In the genomic region with DNA sequence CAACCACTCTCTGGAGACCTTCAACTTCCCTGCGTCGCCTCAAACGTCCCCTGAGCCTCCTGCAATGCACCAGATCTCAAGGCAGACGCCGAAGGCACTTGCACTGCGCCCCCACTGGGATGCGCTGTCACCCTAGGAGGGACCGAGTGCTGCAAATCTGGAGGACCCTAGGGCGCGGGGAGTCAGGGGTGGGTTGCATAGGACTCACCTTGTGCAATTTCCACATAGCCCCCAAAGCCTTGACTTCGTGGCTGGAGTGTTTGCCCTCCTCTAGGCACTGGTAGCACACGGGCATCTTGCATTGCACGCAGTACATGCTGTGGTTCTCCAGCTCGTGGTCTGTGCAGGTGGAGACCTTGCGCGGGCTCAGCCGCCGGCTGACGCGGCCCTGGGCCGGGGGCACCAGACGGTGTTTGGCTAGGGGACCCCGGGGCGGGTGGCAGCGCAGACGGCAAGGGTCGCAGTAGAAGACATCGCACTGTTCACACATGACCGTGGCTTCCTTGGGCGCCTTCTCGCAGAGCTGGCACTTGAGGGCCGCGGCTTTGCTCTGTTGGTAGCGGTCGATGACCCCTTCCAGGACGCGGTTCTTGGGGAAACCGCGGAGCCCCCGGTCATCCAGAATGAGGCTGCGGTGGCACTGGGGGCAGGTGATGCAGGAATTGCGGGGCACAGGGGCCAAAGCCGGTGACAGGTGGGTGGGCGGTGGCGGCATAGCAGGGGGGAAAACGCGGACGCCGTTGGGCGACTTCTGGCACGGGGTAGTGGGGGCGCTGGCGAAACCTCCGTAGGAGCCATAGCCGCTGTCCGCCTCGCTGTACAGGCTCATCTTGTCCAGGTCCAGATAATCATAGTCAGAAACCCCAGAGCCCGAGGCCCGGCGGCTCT, we compare ENCODE assay signal across 8 mouse cellular contexts. TPM values are rescaled to one million over a fixed set of nuclear protein-coding genes. Genes with fewer than 3 reads are reported as not detected.
DNase-seq lines count a peak whose midpoint lies in the region; ATAC-seq lines count a peak whose summit lies in the region.

No protein-coding gene starts in this region.

- peak overlapping the region; percentile 62 for H3K4me3 ChIP-seq in embryonic facial prominence, embryonic 13.5 days
- H3K4me3 ChIP-seq in hindbrain, embryonic 11.5 days (ENCODE audit: low read depth, low read length): peak overlapping the region; percentile 65
- H3K4me3 ChIP-seq in midbrain, embryonic 15.5 days: peak overlapping the region; percentile 59

- no peak overlapping the region for H3K27ac ChIP-seq in embryonic facial prominence, embryonic 13.5 days
- H3K27ac ChIP-seq in hindbrain, embryonic 11.5 days (ENCODE audit: low read depth, low read length): peak overlapping the region; percentile 93
- H3K27ac ChIP-seq in midbrain, embryonic 15.5 days: peak overlapping the region; percentile 98

- ATAC-seq in embryonic facial prominence, embryonic 13.5 days (ENCODE audit: insufficient number of reproducible peaks, insufficient read depth, low FRiP score, low TSS enrichment, low read depth): no peak
- ATAC-seq in hindbrain, embryonic 11.5 days (ENCODE audit: low FRiP score): peak; percentile 62
- ATAC-seq in midbrain, embryonic 15.5 days (replicated peaks): peak; percentile 51

- peaks cover 19% of the 10 kb centered on the region for H3K4me1 ChIP-seq in embryonic facial prominence, embryonic 13.5 days
- H3K4me1 ChIP-seq in hindbrain, embryonic 11.5 days (replicated peaks; ENCODE audit: control insufficient read depth, insufficient read depth, low read length): no peaks in the 10 kb centered on the region
- H3K4me1 ChIP-seq in midbrain, embryonic 15.5 days: peaks cover 42% of the 10 kb centered on the region

- H3K9ac ChIP-seq in embryonic facial prominence, embryonic 13.5 days: peak overlapping the region; percentile 72
- H3K9ac ChIP-seq in hindbrain, embryonic 11.5 days (ENCODE audit: low read depth, low read length): peak overlapping the region; percentile 74
- H3K9ac ChIP-seq in midbrain, embryonic 15.5 days: peak overlapping the region; percentile 84

- DNase-seq in heart, adult 11 months: peak; percentile 83
- no peak for DNase-seq in heart, postnatal 25 days (ENCODE audit: low spot score)
- peak; percentile 43 to 48 for DNase-seq in adrenal gland, postnatal 36 days
- peak; percentile 81 for DNase-seq in hindbrain, embryonic 11.5 days (ENCODE audit: low spot score)
- peak; percentile 65 to 84 for DNase-seq in left cerebral cortex, postnatal 10 days (ENCODE audit: extremely low spot score in 1 of 2, low spot score in 2 of 2)
- peak; percentile 59 for DNase-seq in testis, postnatal 10 days (ENCODE audit: low spot score)

- H3K36me3 ChIP-seq in embryonic facial prominence, embryonic 13.5 days: no peaks in the 10 kb centered on the region
- no peaks in the 10 kb centered on the region for H3K36me3 ChIP-seq in hindbrain, embryonic 11.5 days (ENCODE audit: control insufficient read depth, insufficient read depth, low read length)
- no peaks in the 10 kb centered on the region for H3K36me3 ChIP-seq in midbrain, embryonic 15.5 days (replicated peaks)

- H3K4me2 ChIP-seq in embryonic facial prominence, embryonic 13.5 days: peak overlapping the region; percentile 96
- H3K4me2 ChIP-seq in hindbrain, embryonic 11.5 days (replicated peaks; ENCODE audit: low read depth, low read length): peak overlapping the region; percentile 78
- H3K4me2 ChIP-seq in midbrain, embryonic 15.5 days: peak overlapping the region; percentile 62

- intact Hi-C loops in heart, postnatal 25 days (cut with DNase I): no loop called here
- intact Hi-C loops in left cerebral cortex, postnatal 10 days (cut with DNase I): loop anchor here (1.0 to 5.0 kb wide), 5 partner anchors 22 to 84 kb away; no protein-coding TSS in a partner anchor

- WGBS in embryonic facial prominence, embryonic 13.5 days: 1% methylated on average over 60 of the region's 60 CpGs
- 1% methylated on average over 58 of the region's 60 CpGs for WGBS in hindbrain, embryonic 11.5 days
- under 1% methylated on average over 60 of the region's 60 CpGs for whole genome bisulfite sequencing in midbrain, embryonic 15.5 days

- H3K27me3 ChIP-seq in embryonic facial prominence, embryonic 13.5 days: peaks cover 40% of the 10 kb centered on the region
- no peaks in the 10 kb centered on the region for H3K27me3 ChIP-seq in hindbrain, embryonic 11.5 days (ENCODE audit: control insufficient read depth, insufficient read depth, low read length)
- H3K27me3 ChIP-seq in midbrain, embryonic 15.5 days (replicated peaks): no peaks in the 10 kb centered on the region

- H3K9me3 ChIP-seq in embryonic facial prominence, embryonic 13.5 days: no peaks in the 10 kb centered on the region
- no peaks in the 10 kb centered on the region for H3K9me3 ChIP-seq in hindbrain, embryonic 11.5 days (ENCODE audit: control insufficient read depth, low read length)
- H3K9me3 ChIP-seq in midbrain, embryonic 15.5 days: no peaks in the 10 kb centered on the region

RNA-seq across cellular contexts. Expression of a gene that starts 1.0 kb away (rescaled TPM):
- under 1 TPM; 0.08 to 0.22 TPM for total RNA-seq in heart, postnatal 25 days (2021)
- 1 to 10 TPM; 1.3 to 1.5 TPM for total RNA-seq in adrenal gland, postnatal 36 days (2021)
- 1.5 and 2.3 TPM in 2 replicates for polyA plus RNA-seq in embryonic facial prominence, embryonic 13.5 days (2015; fragmentation: Nextera tagmentation; extraction: Ambion mirVana)
- 14.3 and 18.4 TPM in 2 replicates for polyA plus RNA-seq in hindbrain, embryonic 11.5 days (2014; fragmentation: Nextera tagmentation; extraction: Ambion mirVana)
- 100 to 1,000 TPM; 336 to 347 TPM for total RNA-seq in left cerebral cortex, postnatal 10 days (2021)
- polyA plus RNA-seq in midbrain, embryonic 15.5 days (2015; fragmentation: Nextera tagmentation; extraction: Ambion mirVana): 89.2 and 91.8 TPM in 2 replicates

Comparison
In these comparisons a context has a peak if more than half of its experiments do, and no peak if none do; other contexts are left out.
1. RNA of a gene that starts 1.0 kb away (total RNA-seq): 336 to 347 TPM in left cerebral cortex, postnatal 10 days; 1.3 to 1.5 TPM in adrenal gland, postnatal 36 days and 0.08 to 0.22 TPM in heart, postnatal 25 days; every median in the first group is over 100 times any median in the second.
2. Peak in every context shown above with its lines, with median percentiles within 50 percentile points of each other: H3K4me2 ChIP-seq, H3K4me3 ChIP-seq and H3K9ac ChIP-seq.